Mouse (Mus musculus) cortical plate, adult 2 months (tissue): ENCODE results near the gene Zc3h12a.

ENCODE experiments used
- CTCF ChIP-seq: fragments of 200-500 bp; IDR thresholded peaks from 2 replicates; pipeline ENCODE4 v1.5.1; 2011; ENCODE audit warnings: mild to moderate bottlenecking, control low read depth, low read length; ENCODE audit not compliant: insufficient read depth; ENCODE audit errors: extremely low read depth
- POLR2A ChIP-seq: fragments of 200-500 bp; IDR thresholded peaks from 2 replicates; pipeline ENCODE4 v1.6.1; 2011; ENCODE audit warnings: mild to moderate bottlenecking, low read length, control low read depth; ENCODE audit not compliant: insufficient read depth; ENCODE audit errors: extremely low read depth

GRCm38 (mm10) chr4:125172736-125173135, 45.1 kb upstream of the Zc3h12a start:
- TF ChIP-seq POLR2A, result no peak
- no peak for TF ChIP-seq CTCF
